Mouse (Mus musculus) bone marrow, adult 2 months (tissue): ENCODE results near the gene Hhat. TPM values are rescaled to one million over a fixed set of nuclear protein-coding genes. Genes with fewer than 3 reads are reported as not detected.
A peak's percentile ranks its signal among the peaks of the same experiment; 100 is the strongest.

Source experiments
- H3K27ac ChIP-seq: fragments of 200-500 bp; 2 replicates; pipeline ENCODE4 v1.5.1; 2012; ENCODE audit warnings: low read depth, mild to moderate bottlenecking, control low read depth, inconsistent platforms, low read length; ENCODE audit not compliant: control insufficient read depth, poor library complexity, insufficient read depth
- H3K4me1 ChIP-seq: fragments of 200-500 bp; 2 replicates; pipeline ENCODE4 v1.6.1; 2011; ENCODE audit warnings: low read length; ENCODE audit not compliant: control insufficient read depth, insufficient read depth
- H3K4me3 ChIP-seq: fragments of 200-500 bp; replicated peaks from 2 replicates; pipeline ENCODE3; 2011; ENCODE audit warnings: mild to moderate bottlenecking, low read depth, low read length, control low read depth; ENCODE audit not compliant: control insufficient read depth
- CTCF ChIP-seq: fragments of 200-500 bp; IDR thresholded peaks from 2 replicates; pipeline ENCODE4 v1.5.1; 2011; ENCODE audit warnings: low read length, control low read depth; ENCODE audit not compliant: control insufficient read depth, insufficient read depth
- POLR2A ChIP-seq: fragments of 200-500 bp; IDR thresholded peaks from 2 replicates; pipeline ENCODE4 v1.6.1; 2011; ENCODE audit warnings: low read depth, mild to moderate bottlenecking, control low read depth, low read length, borderline replicate concordance; ENCODE audit not compliant: control insufficient read depth
- WGBS: fragments of 180-500 bp; shearing (Covaris S2); methylation state at CpG from one replicate; pipeline ENCODE4 v1.1.7; 2018; 5-methylcytosine and 5-hydroxymethylcytosine counted together
- polyA plus RNA-seq: library from polyadenylated mRNA; stranded (reverse); fragments of >200 nt; gene quantifications from 2 replicates; pipeline ENCODE4 v1.2.4, GENCODE M21; 2011; ENCODE audit warnings: low replicate concordance; ENCODE audit not compliant: missing spikeins, insufficient read depth, insufficient read length

The Hhat gene
- polyA plus RNA-seq = 0.43 and 1.4 TPM in 2 replicates

- WGBS = under 1% methylated on average over 70 of the region's 70 CpGs
- Histone ChIP-seq H3K27ac (peak within 1 kb of the TSS; percentile 86), H3K4me1 (no peaks in the 10 kb centered on the region), H3K4me3 (peak within 1 kb of the TSS; percentile 78)
- TF ChIP-seq POLR2A (peak; percentile 80; the same call in 1 of the 2 replicates), CTCF (no peak)
Measured at GRCm38 (mm10) chr1:192770495-192771331, at the start of gene Hhat. Gene Hhat (minus strand): TSS chr1:192771223.

GRCm38 (mm10) chr1:192818334-192818733 lies 47.3 kb upstream of the Hhat start:
- WGBS = 75% methylated on average over 5 of the region's 5 CpGs
- Histone ChIP-seq H3K4me1 (no peaks in the 10 kb centered on the region), H3K27ac (no peak overlapping the region), H3K4me3 (no peak overlapping the region)
- TF ChIP-seq CTCF (no peak), POLR2A (no peak)

- no peaks in the 10 kb centered on the region for H3K4me1 ChIP-seq
- H3K27ac ChIP-seq = no peak overlapping the region
- TF ChIP-seq CTCF = no peak
- TF ChIP-seq POLR2A = no peak
- no peak overlapping the region for H3K4me3 ChIP-seq
- 72% methylated on average over 2 of the region's 2 CpGs for WGBS
Measured at GRCm38 (mm10) chr1:192815789-192816188, 44.8 kb upstream of the Hhat start.

GRCm38 (mm10) chr1:192814700-192815099 lies 43.7 kb upstream of the Hhat start:
- TF ChIP-seq CTCF (no peak), POLR2A (no peak)
- Histone ChIP-seq H3K4me1 (no peaks in the 10 kb centered on the region), H3K27ac (no peak overlapping the region), H3K4me3 (no peak overlapping the region)
- WGBS = 64% methylated on average over 3 of the region's 3 CpGs

- H3K27ac ChIP-seq = no peak overlapping the region
- no peaks in the 10 kb centered on the region for H3K4me1 ChIP-seq
- no peak overlapping the region for H3K4me3 ChIP-seq
- WGBS = 78% methylated on average over 9 of the region's 9 CpGs
- TF ChIP-seq CTCF = no peak
- no peak for TF ChIP-seq POLR2A
Measured at GRCm38 (mm10) chr1:192812758-192813157, 41.7 kb upstream of the Hhat start.

GRCm38 (mm10) chr1:192812290-192812689 lies 41.3 kb upstream of the Hhat start:
- WGBS = 84% methylated on average over 5 of the region's 5 CpGs
- no peak for TF ChIP-seq CTCF
- TF ChIP-seq POLR2A = no peak
- no peak overlapping the region for H3K4me3 ChIP-seq
- H3K27ac ChIP-seq = no peak overlapping the region
- H3K4me1 ChIP-seq = no peaks in the 10 kb centered on the region

- Histone ChIP-seq H3K4me3 (no peak overlapping the region), H3K4me1 (no peaks in the 10 kb centered on the region), H3K27ac (no peak overlapping the region)
- TF ChIP-seq POLR2A (no peak), CTCF (no peak)
- WGBS = 70% methylated on average over 10 of the region's 10 CpGs
Measured at GRCm38 (mm10) chr1:192806168-192807157, 35.4 kb upstream of the Hhat start.

GRCm38 (mm10) chr1:192800338-192800737 lies 29.3 kb upstream of the Hhat start:
- no peak overlapping the region for H3K27ac ChIP-seq
- TF ChIP-seq POLR2A (no peak), CTCF (no peak)
- no peaks in the 10 kb centered on the region for H3K4me1 ChIP-seq
- H3K4me3 ChIP-seq = no peak overlapping the region
- WGBS = 74% methylated on average over 8 of the region's 8 CpGs
